Mouse (Mus musculus) G1E (cell line): Measurements from ENCODE around the gene Fxyd6.

Experiments used
- CTCF ChIP-seq: IDR thresholded peaks from 2 replicates; pipeline ENCODE4 v1.5.1; 2012; ENCODE audit warnings: low read depth, low read length, inconsistent platforms, mixed read lengths
- GATA1 ChIP-seq: IDR thresholded peaks from 2 replicates; pipeline ENCODE4 v1.6.1; 2012; ENCODE audit warnings: borderline replicate concordance, low read length, inconsistent platforms, mixed read lengths
- GATA2 ChIP-seq: IDR thresholded peaks from 2 replicates; pipeline ENCODE4 v1.6.1; 2012; ENCODE audit warnings: low read depth, low read length, inconsistent platforms, borderline replicate concordance
- POLR2AphosphoS5 ChIP-seq: IDR thresholded peaks from 2 replicates; pipeline ENCODE4 v1.6.1; 2012; ENCODE audit warnings: low read depth, low read length, inconsistent platforms; ENCODE audit not compliant: insufficient replicate concordance
- TAL1 ChIP-seq: conservative IDR thresholded peaks from 2 replicates; pipeline ENCODE4 v1.6.1; 2012; ENCODE audit warnings: low read depth, low read length, inconsistent platforms, mixed read lengths

DNA sequence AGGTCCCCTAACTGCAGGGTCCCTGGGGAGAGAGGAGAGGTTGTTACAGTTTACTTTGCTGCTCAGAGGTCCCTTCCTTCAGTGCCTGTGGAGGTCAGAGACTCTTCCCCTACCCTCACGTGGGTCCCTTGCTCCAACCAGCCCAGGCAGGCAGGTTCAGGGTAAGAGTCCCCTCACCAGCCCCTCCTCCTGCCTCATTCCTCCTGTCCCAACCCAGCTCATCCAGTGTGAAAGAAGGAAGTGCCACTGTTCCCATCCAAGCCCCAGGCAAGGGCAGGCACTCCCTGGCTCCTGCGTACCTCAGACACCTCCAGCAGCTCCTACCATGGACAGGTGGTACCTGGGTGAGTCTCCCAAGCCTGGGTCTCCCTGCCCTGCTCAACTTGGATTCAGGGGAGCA is 33.0 kb downstream of the Fxyd6 start:
- TF ChIP-seq CTCF = no peak
- no peak for TF ChIP-seq GATA1
- TF ChIP-seq POLR2AphosphoS5 = no peak
- TF ChIP-seq GATA2 = no peak
- TF ChIP-seq TAL1 = no peak
